Mouse (Mus musculus): ENCODE data around the gene Gm26620.

Gene Gm26620

GRCm38 (mm10) chr1:170871402-170871801 lies 13.5 kb upstream of the Gm26620 start:
- no peak for DNase-seq (ENCODE audit: low spot score)

DNA sequence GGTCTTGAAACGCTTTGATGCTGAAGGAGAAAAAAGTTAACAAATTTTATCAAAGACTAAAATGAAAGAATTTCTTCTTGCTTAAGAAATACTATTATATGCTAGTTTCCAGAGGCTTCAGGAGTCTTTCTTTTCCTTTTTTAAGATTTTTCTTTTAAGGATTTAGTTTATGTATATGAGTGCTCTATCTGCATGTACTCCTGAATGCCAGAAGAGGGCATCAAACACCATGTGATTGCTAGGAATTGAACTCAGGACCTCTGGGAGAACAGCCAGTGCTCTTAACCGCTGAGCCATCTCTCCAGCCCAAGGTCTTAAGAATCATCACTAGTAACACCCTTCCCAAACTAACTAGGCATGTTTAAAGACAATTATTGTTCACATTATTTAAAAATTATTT lies 12.9 kb upstream of the Gm26620 start:
- no peak for DNase-seq (ENCODE audit: low spot score)

DNA sequence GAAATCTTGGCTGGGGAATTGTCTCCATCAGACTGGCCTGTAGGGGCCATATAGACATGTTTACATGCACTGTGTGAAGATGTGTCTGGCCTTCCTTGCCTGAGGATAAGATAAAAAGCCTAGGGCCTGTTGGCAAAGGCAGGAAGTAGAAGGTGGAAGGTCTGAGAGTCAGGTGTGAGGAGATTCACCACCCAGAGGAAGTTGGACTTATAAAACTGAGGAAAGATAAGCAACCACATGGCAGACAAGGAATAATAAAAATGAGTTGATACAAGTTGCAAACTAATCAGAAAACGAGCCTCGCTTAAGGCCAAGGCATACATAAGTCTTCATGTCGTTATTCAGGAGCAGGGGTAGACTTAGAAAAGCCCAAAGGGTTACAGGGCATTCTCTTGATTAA lies 9.2 kb upstream of the Gm26620 start:
- no peak for DNase-seq (ENCODE audit: low spot score)

DNA sequence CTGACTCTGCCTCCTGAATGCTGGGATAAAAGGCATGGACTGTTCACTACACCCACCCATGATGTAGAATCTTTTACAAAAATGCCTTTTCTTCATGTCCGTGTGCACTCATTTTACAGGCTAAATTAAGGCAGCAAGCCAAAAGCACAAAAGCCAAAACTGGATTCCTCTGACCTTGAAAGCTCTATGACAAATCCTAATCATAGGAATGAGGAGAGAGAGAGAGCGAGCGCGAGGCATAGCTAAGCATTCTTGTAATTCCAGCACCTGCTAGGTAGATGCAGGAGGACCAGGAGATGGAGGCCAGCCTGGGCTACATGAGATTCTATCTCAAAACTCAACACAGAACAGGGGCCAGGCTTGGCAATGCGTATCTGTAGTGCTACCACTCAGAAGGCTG lies 8.0 kb upstream of the Gm26620 start:
- no peak for DNase-seq (ENCODE audit: low spot score)

- DNase-seq (ENCODE audit: low spot score) = no peak
Measured at GRCm38 (mm10) chr1:170882915-170883485, 1.9 kb upstream of the Gm26620 start.

GRCm38 (mm10) chr1:170884390-170884789 lies 475 bp upstream of the Gm26620 start:
- DNase-seq (ENCODE audit: low spot score) = no peak

DNA sequence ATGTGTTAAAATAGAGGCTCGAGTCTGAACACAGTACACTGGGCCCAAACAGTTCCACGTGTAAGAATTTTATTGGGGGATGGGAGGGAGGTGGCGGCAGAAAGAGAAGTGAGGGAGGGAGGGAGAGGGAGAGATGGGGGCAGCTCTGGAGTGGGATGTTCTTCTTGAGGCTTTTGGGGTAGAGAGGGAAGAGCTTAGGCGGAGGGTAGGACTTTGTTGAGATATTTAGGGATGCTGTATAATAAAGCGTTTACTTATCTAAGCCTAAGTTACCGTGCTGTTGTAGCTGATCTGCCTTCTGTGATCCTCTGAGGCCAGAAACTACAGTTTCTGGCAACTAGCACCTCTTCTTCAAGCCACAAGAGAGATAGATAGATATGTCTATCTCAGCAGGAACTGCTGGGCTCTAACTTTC lies 1.2 kb downstream of the Gm26620 start:
- DNase-seq (ENCODE audit: low spot score) = no peak

GRCm38 (mm10) chr1:170889310-170889709 lies 4.4 kb downstream of the Gm26620 start:
- no peak for DNase-seq (ENCODE audit: low spot score)

DNA sequence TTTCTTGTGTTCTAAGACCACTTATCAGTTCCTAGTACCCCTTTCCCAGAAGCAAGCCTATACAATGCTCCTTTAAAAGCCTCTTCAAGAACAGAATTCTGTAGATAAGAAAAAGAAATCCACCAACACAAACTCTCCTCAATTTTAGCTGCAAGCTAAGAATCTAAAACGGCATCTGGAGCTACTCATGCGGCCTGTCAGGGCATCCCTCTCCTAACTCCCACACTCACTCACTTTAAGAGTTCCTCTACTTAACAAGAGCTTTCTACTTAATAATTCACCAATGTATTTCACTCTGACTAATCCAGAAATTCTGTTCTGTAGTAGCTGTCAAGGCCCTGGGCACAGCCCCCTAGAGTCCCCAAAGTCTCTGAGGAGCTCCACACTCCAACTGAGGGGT lies 6.8 kb downstream of the Gm26620 start:
- no peak for DNase-seq (ENCODE audit: low spot score)

DNA sequence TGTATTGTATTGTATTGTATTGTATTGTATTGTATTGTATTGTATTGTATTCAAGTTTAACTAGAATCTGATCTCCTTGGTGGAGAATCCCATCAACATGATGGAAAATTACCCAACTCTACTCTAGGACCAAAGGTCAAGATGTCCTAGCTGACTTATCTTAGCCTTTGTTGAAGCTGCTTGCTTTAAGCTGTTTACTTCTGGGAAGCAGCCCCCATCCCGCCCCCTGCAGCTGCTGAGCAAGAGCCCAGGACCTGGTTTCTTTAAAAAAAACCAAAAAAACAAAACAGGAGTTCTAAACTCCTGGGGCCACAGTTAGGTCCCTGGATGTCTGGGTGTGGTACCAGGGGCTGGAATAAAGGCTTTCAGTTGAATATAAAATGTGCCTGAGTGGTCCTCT lies 7.4 kb downstream of the Gm26620 start:
- DNase-seq (ENCODE audit: low spot score) = no peak

- DNase-seq (ENCODE audit: low spot score) = peak; percentile 81
Measured at GRCm38 (mm10) chr1:170894603-170895602, 10.0 kb downstream of the Gm26620 start.

GRCm38 (mm10) chr1:170896651-170897281 lies 11.9 kb downstream of the Gm26620 start:
- DNase-seq (ENCODE audit: low spot score) = no peak

GRCm38 (mm10) chr1:170898413-170899075 lies 13.7 kb downstream of the Gm26620 start:
- no peak for DNase-seq (ENCODE audit: low spot score)

- DNase-seq (ENCODE audit: low spot score) = peak; percentile 89
Measured at GRCm38 (mm10) chr1:170900799-170901467, 16.1 kb downstream of the Gm26620 start.

- DNase-seq (ENCODE audit: low spot score) = peak; percentile 93
Measured at GRCm38 (mm10) chr1:170901536-170902238, 16.8 kb downstream of the Gm26620 start.

- DNase-seq (ENCODE audit: low spot score) = no peak
Measured at GRCm38 (mm10) chr1:170903485-170903884, 18.6 kb downstream of the Gm26620 start.

- peak; percentile 24 for DNase-seq (ENCODE audit: low spot score)
Measured at GRCm38 (mm10) chr1:170907111-170907455, 22.2 kb downstream of the Gm26620 start.

- peak; percentile 52 for DNase-seq (ENCODE audit: low spot score)
Measured at GRCm38 (mm10) chr1:170907456-170908191, 22.8 kb downstream of the Gm26620 start.

GRCm38 (mm10) chr1:170908341-170908740 lies 23.5 kb downstream of the Gm26620 start:
- peak; percentile 30 for DNase-seq (ENCODE audit: low spot score)

DNA sequence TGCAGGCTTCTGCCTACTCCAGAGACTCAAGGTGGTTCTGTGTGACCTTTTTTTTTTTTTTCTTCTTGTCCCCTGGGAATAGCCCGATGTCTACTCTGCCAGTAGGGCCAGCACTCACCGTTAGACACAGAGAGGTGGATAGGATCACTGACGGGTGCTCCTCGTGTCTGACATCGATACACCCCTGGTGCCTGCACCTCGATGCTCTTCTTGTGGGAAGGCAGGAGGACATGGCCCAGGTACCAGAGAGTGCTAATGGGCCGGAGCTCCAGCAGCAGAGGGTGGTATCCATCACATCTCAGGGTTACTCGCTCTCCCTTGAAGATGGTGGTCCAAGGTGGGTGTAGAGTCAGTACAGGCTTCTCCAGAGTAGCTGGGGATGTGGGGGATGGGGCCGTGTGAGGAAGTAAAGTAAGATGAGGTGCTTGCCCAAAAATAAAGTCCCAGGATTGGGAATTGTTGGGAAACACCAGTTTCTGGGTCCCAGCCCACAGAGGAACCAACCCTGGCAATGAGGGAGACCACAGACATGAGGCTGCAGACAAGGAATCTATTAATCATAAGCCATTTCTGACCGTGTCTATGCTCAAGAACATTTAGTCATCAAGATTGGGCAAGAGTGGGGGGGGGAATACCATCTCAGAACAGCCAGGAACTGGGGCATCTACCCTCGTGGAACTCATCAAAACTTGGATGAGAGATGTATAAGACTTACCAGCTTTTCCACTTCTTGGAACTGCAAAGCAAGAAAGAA lies 27.2 kb downstream of the Gm26620 start:
- no peak for DNase-seq (ENCODE audit: low spot score)
